Mouse (Mus musculus): ENCODE data around the gene Abcc6. TPM values are rescaled to one million over a fixed set of nuclear protein-coding genes. Genes with fewer than 3 reads are reported as not detected.

Abcc6 gene
- polyA plus RNA-seq, 1 experiment from 2014 or later: 0.26 TPM

DNA sequence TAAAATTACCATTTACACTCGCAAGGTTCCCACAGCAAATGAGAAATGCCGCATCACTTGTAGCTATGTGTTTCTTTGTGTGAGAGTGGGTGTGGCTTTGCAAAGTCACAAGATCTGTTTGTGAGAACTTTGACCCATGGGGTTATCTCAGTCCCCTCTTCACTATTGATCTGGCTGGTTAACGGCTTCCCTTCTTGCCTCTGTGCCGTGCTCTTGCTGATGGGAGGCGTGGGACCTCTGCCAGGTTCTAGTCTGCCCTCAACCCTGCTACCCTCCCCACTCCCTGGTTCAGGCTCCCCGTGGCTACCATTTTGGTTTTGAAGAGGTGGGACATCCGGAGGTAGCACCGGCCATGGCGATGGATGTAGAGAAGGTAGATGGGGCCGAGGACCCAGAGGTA is 1.4 kb downstream of the Abcc6 start:
- Histone ChIP-seq H3K9me3 (no peaks in the 10 kb centered on the region), H3K27me3 (no peaks in the 10 kb centered on the region), H3K27ac (no peak overlapping the region), H3K4me1 (replicated peaks) (peaks cover 13% of the 10 kb centered on the region), H3K4me2 (no peak overlapping the region), H3K4me3 (replicated peaks) (no peak overlapping the region), H3K9ac (replicated peaks) (no peak overlapping the region), H3K36me3 (no peaks in the 10 kb centered on the region)
- WGBS: 89% methylated on average over 10 of the region's 10 CpGs
- no peak for ATAC-seq (ENCODE audit: insufficient number of reproducible peaks, insufficient read depth, low FRiP score, low TSS enrichment, low read depth)

DNA sequence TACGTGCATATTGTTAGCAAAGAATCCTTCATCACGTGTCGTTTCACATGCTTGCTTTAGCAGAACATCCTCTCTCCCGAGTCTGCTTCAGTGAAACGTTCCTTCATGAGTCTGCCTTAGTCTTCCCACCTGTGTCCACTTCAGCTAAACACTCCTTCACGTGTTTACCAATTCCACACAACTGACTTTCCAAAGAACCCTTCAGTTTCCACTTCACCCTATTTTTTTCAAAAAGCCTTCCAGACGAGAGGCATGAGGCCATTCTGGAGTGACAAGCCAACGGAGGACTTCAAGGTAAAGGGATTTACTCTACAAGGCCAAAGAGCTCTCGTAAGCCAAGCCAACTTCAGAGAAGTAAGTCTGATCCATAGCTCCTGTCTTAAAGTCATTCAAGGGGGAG is 4.7 kb downstream of the Abcc6 start:
- Histone ChIP-seq H3K9me3 (no peaks in the 10 kb centered on the region), H3K4me2 (no peak overlapping the region), H3K27ac (no peak overlapping the region), H3K27me3 (no peaks in the 10 kb centered on the region), H3K9ac (replicated peaks) (no peak overlapping the region), H3K36me3 (no peaks in the 10 kb centered on the region), H3K4me1 (replicated peaks) (peaks cover 19% of the 10 kb centered on the region), H3K4me3 (replicated peaks) (no peak overlapping the region)
- ATAC-seq (ENCODE audit: insufficient number of reproducible peaks, insufficient read depth, low FRiP score, low TSS enrichment, low read depth): no peak
- WGBS: 74% methylated on average over 9 of the region's 9 CpGs

DNA sequence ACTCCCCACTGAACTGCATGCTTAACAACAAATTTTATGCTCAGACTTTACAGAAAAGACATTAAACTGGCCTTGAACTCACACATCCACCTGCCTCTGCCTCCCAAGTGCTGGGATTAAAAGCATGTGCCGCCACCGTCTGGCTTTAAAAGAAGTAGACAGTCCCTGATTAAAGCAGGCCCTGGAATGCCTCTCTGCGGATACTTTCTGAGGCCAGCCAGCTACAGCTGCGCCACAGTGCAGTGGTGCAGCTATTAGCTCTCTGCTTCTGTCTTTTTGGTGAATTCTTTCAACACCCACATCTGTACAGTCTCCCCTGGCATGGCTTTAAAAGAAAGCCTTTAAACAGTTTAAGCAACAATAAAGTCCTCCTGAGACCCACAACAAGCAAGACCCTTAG is 8.2 kb downstream of the Abcc6 start:
- H3K4me2 ChIP-seq: no peak overlapping the region
- no peaks in the 10 kb centered on the region for H3K9me3 ChIP-seq
- H3K4me1 ChIP-seq (replicated peaks): peaks cover 15% of the 10 kb centered on the region
- H3K36me3 ChIP-seq: no peaks in the 10 kb centered on the region
- no peak overlapping the region for H3K9ac ChIP-seq (replicated peaks)
- no peak overlapping the region for H3K4me3 ChIP-seq (replicated peaks)
- no peaks in the 10 kb centered on the region for H3K27me3 ChIP-seq
- 12% methylated on average over 4 of the region's 4 CpGs for WGBS
- 0 out of 2 replicates have a peak overlapping the region, but pooled peaks have one; percentile 45 for H3K27ac ChIP-seq
- ATAC-seq (ENCODE audit: insufficient number of reproducible peaks, insufficient read depth, low FRiP score, low TSS enrichment, low read depth): peak; percentile 49; the same call in 1 of the 2 replicates

DNA sequence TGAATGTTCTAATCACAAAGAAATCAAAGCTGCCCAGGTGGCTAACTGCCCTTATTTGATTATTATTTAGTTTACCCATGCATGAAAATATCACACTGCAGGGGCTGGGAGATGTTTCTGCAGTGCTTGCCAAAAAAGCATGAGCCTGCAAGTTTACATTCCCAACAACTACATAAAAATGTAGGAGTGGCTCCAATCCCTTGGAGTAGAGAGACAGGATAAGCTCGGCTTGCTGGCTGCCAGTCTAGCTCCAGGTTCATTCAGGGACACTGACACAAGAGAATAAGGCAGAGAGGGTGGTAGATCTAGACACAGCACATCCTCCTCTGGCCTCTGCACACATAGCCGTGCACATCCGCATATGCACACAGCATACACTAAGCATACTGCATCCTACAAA is 10.5 kb downstream of the Abcc6 start:
- ATAC-seq (ENCODE audit: insufficient number of reproducible peaks, insufficient read depth, low FRiP score, low TSS enrichment, low read depth): no peak
- no peak overlapping the region for H3K27ac ChIP-seq
- no peaks in the 10 kb centered on the region for H3K27me3 ChIP-seq
- no peak overlapping the region for H3K4me2 ChIP-seq
- peaks cover 15% of the 10 kb centered on the region for H3K4me1 ChIP-seq (replicated peaks)
- H3K9ac ChIP-seq (replicated peaks): no peak overlapping the region
- WGBS: 72% methylated on average over 3 of the region's 3 CpGs
- no peaks in the 10 kb centered on the region for H3K36me3 ChIP-seq
- H3K9me3 ChIP-seq: no peaks in the 10 kb centered on the region
- no peak overlapping the region for H3K4me3 ChIP-seq (replicated peaks)

DNA sequence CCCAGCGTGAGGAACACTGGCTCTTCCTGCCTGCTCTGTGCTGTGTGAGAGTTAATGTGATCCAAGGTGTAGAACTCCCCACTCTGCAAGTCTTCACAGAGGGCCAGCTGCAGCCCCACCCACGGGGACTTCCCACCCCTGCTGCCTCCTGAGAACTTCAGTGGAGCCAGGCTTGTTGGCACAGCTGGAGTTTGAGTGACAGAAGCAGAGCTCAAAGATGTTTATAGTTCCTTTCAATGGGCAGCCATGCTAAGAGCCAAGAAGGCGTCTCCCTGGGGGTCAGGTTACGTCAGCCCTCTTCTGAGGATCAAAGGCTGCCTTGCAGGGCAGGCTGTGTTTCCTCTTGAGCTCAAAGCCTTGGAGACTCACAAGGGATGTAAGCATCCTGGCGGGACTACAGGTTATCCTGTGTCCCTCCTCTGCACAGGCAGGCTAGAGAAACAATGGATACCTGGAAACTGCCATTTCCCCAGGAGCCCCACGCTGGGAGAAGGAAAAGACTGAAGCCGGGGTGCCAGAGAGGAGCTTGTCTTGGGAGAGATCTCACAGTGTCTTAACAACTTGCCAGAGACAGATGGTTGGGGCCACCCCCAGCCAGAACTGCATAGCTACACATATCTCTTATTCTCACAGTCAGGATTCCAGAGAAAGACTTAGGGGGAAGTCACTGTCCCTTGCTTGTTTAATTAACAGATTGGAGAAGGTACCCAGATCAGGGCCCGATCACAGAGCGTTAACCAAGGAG is 16.7 kb downstream of the Abcc6 start:
- 21% methylated on average over 9 of the region's 9 CpGs for WGBS
- no peaks in the 10 kb centered on the region for H3K36me3 ChIP-seq
- peak overlapping the region; percentile 79 for H3K27ac ChIP-seq
- H3K4me2 ChIP-seq: no peak overlapping the region; the same call in 1 of the 2 replicates
- no peaks in the 10 kb centered on the region for H3K27me3 ChIP-seq
- H3K9me3 ChIP-seq: no peaks in the 10 kb centered on the region
- H3K4me3 ChIP-seq (replicated peaks): no peak overlapping the region
- 0 out of 2 replicates have a peak overlapping the region, but pooled peaks have one; percentile 27 for H3K9ac ChIP-seq (replicated peaks)
- H3K4me1 ChIP-seq (replicated peaks): peaks cover 19% of the 10 kb centered on the region
- peak; percentile 44; the same call in 1 of the 2 replicates for ATAC-seq (ENCODE audit: insufficient number of reproducible peaks, insufficient read depth, low FRiP score, low TSS enrichment, low read depth)

DNA sequence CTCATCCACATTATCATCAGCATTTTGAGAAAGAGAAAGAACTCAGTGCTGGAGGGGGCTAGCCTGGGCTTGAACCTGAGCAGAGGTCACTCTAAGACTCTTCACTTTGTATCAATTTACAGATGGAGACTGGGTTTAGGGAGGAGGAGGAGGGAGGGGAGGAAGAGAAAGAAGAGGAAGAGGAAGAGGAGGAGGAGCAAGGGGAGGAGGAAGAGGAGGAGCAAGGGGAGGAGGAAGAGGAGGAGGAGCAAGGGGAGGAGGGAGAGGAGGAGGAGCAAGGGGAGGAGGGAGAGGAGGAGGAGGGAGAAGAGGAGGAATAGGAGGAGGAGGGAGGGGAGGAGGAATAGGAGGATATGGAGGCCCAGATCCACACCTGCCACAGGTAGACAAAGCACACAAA is 18.0 kb downstream of the Abcc6 start:
- peaks cover 19% of the 10 kb centered on the region for H3K4me1 ChIP-seq (replicated peaks)
- ATAC-seq (ENCODE audit: insufficient number of reproducible peaks, insufficient read depth, low FRiP score, low TSS enrichment, low read depth): no peak
- H3K27ac ChIP-seq: no peak overlapping the region

DNA sequence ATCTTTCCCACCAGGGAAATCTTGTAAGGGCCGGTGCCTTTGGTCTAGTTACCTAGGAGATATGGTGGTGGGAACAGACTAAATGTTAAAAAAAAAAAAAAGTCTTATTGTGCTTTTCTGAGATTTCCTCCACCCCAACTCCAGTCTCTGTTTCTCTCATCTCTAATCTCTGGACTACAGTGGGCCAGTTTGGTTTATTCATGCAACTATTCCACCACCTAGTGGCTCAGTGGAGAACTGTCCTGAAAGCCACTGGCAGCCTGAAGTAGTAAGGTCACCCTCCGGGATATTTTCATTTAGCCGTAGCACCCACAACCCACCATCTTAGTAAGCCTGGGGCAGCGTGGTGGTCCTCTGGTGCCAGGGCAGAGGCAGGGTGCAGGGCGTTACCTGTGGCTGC is 20.5 kb downstream of the Abcc6 start:
- ATAC-seq (ENCODE audit: insufficient number of reproducible peaks, insufficient read depth, low FRiP score, low TSS enrichment, low read depth): 0 out of 2 replicates have a peak, but pooled peaks have one; percentile 35
- Histone ChIP-seq H3K4me2 (no peak overlapping the region), H3K27me3 (no peaks in the 10 kb centered on the region; the same call in 1 of the 2 replicates), H3K9me3 (no peaks in the 10 kb centered on the region), H3K4me1 (replicated peaks) (peaks cover 19% of the 10 kb centered on the region), H3K36me3 (no peaks in the 10 kb centered on the region), H3K27ac (no peak overlapping the region), H3K4me3 (replicated peaks) (no peak overlapping the region), H3K9ac (replicated peaks) (no peak overlapping the region)
- 17% methylated on average over 5 of the region's 5 CpGs for WGBS

More for the DNA sequence above, 18.0 kb downstream of the Abcc6 start:
- no peaks in the 10 kb centered on the region for H3K36me3 ChIP-seq
- no peak overlapping the region for H3K9ac ChIP-seq (replicated peaks)
- no peak overlapping the region for H3K4me3 ChIP-seq (replicated peaks)
- no peaks in the 10 kb centered on the region for H3K27me3 ChIP-seq
- H3K4me2 ChIP-seq: no peak overlapping the region
- no peaks in the 10 kb centered on the region for H3K9me3 ChIP-seq

DNA sequence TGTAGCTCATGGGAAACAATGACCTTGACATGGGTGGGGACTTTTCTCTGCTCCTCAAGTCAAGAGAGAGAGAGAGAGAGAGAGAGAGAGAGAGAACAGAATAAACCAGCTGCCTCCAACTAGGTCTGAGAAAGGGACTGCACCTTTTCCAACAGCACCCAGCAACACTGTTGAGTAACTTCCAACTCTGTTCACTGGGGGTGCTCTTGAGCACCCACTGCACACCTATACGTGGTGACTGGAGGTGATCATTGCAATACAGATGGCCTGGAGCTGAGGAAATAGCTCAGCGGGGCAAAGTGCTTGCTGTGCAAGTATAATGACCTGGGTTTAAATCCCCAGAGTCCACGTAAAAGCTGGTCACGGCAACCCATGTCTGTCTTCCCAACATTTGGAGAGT is 27.4 kb downstream of the Abcc6 start:
- no peaks in the 10 kb centered on the region for H3K9me3 ChIP-seq
- H3K27ac ChIP-seq: no peak overlapping the region
- ATAC-seq (ENCODE audit: insufficient number of reproducible peaks, insufficient read depth, low FRiP score, low TSS enrichment, low read depth): no peak
- no peaks in the 10 kb centered on the region; the same call in 1 of the 2 replicates for H3K27me3 ChIP-seq
- no peak overlapping the region for H3K4me2 ChIP-seq
- no peaks in the 10 kb centered on the region for H3K36me3 ChIP-seq
- H3K9ac ChIP-seq (replicated peaks): no peak overlapping the region
- no peak overlapping the region for H3K4me3 ChIP-seq (replicated peaks)
- WGBS: 46% methylated on average over 4 of the region's 4 CpGs
- no peaks in the 10 kb centered on the region for H3K4me1 ChIP-seq (replicated peaks)

DNA sequence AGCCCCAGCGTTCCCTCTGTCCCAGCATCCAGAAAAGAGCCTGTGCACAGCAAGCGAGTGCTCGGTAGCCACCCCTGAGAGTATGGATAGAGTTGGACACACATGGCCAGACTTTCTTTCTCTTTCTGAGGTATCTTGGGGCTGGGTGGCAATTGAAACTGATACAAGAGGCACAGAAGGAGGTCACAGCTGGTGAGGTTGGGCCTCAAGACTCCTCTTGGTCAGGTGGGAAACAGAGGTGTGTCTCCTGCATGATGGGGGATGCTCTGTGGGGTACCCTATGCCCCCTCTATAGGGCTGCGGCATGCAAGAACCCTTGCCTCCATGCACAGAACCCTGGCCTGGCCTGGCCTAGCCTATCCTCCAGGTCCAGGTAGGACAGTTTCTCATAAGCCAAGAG is 29.5 kb downstream of the Abcc6 start:
- no peak overlapping the region for H3K9ac ChIP-seq (replicated peaks)
- no peaks in the 10 kb centered on the region for H3K9me3 ChIP-seq
- no peak overlapping the region for H3K27ac ChIP-seq
- H3K4me3 ChIP-seq (replicated peaks): no peak overlapping the region
- H3K27me3 ChIP-seq: no peaks in the 10 kb centered on the region; the same call in 1 of the 2 replicates
- 91% methylated on average over 4 of the region's 4 CpGs for WGBS
- no peak overlapping the region for H3K4me2 ChIP-seq
- H3K4me1 ChIP-seq (replicated peaks): no peaks in the 10 kb centered on the region
- ATAC-seq (ENCODE audit: insufficient number of reproducible peaks, insufficient read depth, low FRiP score, low TSS enrichment, low read depth): no peak
- no peaks in the 10 kb centered on the region for H3K36me3 ChIP-seq

DNA sequence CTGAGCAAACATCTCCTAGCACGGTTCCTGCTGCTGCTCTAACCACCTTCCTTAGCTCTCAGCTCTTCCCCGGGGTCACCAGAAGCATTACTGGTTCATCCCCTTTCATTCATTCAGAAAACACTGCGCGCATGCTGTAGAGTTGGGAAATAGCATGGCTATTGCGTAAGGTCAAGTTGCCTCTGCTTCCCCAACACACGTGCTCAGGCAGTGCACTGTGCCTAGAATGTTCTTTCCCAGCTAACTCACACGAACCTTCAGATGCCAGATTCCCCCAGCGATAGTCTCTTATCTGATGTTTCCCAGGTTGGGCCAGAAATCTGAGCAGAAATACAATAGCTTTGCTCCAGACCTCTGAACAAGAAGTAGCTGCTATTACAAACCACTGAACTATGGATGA is 37.6 kb downstream of the Abcc6 start:
- 83% methylated on average over 8 of the region's 8 CpGs for WGBS
- Histone ChIP-seq H3K9ac (replicated peaks) (no peak overlapping the region), H3K4me3 (replicated peaks) (no peak overlapping the region), H3K9me3 (no peaks in the 10 kb centered on the region), H3K4me1 (replicated peaks) (no peaks in the 10 kb centered on the region), H3K27me3 (no peaks in the 10 kb centered on the region), H3K36me3 (no peaks in the 10 kb centered on the region), H3K27ac (no peak overlapping the region), H3K4me2 (no peak overlapping the region)
- ATAC-seq (ENCODE audit: insufficient number of reproducible peaks, insufficient read depth, low FRiP score, low TSS enrichment, low read depth): no peak

DNA sequence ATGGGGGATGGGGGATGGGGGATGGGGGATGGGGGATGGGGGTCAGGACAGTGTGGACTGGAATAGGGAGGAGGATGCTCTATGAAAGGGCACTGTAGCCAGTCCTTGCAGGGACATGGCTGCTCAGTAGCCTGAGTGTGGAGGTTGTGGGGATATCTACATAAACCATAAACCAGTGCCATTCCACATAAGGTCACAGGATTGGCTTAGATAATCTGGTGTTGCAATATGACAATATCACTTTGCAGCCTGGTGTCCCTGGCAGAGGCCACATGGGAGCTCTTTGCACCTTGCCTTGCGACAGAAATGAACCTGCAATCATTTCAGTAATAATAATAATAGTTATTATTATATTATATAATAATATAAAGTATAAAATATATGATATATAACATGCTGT is 41.8 kb downstream of the Abcc6 start:
- Histone ChIP-seq H3K4me1 (replicated peaks) (no peaks in the 10 kb centered on the region), H3K9me3 (no peaks in the 10 kb centered on the region), H3K27ac (no peak overlapping the region), H3K27me3 (no peaks in the 10 kb centered on the region), H3K4me2 (no peak overlapping the region), H3K4me3 (replicated peaks) (no peak overlapping the region), H3K9ac (replicated peaks) (no peak overlapping the region), H3K36me3 (no peaks in the 10 kb centered on the region)
- ATAC-seq (ENCODE audit: insufficient number of reproducible peaks, insufficient read depth, low FRiP score, low TSS enrichment, low read depth): no peak
- 89% methylated on average over 1 of the region's 1 CpGs for WGBS

DNA sequence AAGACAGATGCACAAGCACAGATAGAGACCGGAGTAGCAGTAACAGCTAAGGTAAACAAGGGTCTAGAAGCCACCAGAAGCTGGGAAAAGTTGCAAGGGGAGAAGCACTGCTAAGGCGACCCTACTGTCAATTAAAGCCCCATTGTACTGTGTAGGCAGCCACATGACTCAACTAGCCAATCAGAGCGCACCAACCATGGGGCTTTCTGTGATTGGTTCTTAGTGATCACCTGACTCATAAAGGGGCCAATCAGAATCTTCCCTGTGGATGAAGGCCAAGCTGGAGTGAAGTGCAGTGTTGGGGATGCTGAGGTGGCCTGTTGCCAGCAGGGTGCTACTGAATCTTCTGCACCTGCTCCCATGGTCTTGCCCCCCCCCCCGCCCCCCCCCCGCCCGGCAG is 43.2 kb downstream of the Abcc6 start:
- Histone ChIP-seq H3K4me2 (no peak overlapping the region), H3K27me3 (no peaks in the 10 kb centered on the region), H3K9ac (replicated peaks) (no peak overlapping the region), H3K9me3 (no peaks in the 10 kb centered on the region), H3K4me1 (replicated peaks) (no peaks in the 10 kb centered on the region), H3K36me3 (no peaks in the 10 kb centered on the region), H3K4me3 (replicated peaks) (no peak overlapping the region), H3K27ac (no peak overlapping the region)
- ATAC-seq (ENCODE audit: insufficient number of reproducible peaks, insufficient read depth, low FRiP score, low TSS enrichment, low read depth): no peak
- 64% methylated on average over 6 of the region's 6 CpGs for WGBS
